18 mouse cellular contexts compared by ENCODE assay signal in genomic region chr6:55065903-55066302, GRCm38 (mm10).
"Had no signal": no experiment of that assay in that cellular context is flagged by ENCODE, and none has a peak within 500 bp of the region (broad histone marks: within the 10 kb centered on the region; RNA-seq: fewer than 3 reads in every experiment).

No protein-coding gene starts in this region.

- H3K27ac ChIP-seq: liver, embryonic 14.5 days; midbrain, embryonic 10.5 days; midbrain, embryonic 13.5 days; neural tube, embryonic 13.5 days; neural tube, embryonic 15.5 days had no signal

- H3K4me3 ChIP-seq: midbrain, embryonic 10.5 days; midbrain, embryonic 13.5 days; myocyte; neural tube, embryonic 13.5 days; neural tube, embryonic 15.5 days had no signal

- H3K4me1 ChIP-seq: midbrain, embryonic 10.5 days; midbrain, embryonic 13.5 days; neural tube, embryonic 13.5 days; neural tube, embryonic 15.5 days had no signal

- DNase-seq: lung, adult 18-20 months; lung, embryonic 14.5 days; lung, postnatal 10 days; lung, postnatal 4 days; retina, postnatal 1 day; right cerebral cortex, postnatal 25 days; right cerebral cortex, postnatal 4 days; spleen, adult 18-20 months; thymus, adult 18-20 months; thymus, postnatal 14 days; thymus, postnatal 36 days had no signal

- H3K9ac ChIP-seq: liver, embryonic 14.5 days; lung, embryonic 14.5 days; midbrain, embryonic 13.5 days; neural tube, embryonic 13.5 days; neural tube, embryonic 15.5 days had no signal

- ATAC-seq: midbrain, embryonic 13.5 days; midbrain, embryonic 16.5 days had no signal

- H3K9me3 ChIP-seq: midbrain, embryonic 10.5 days; midbrain, embryonic 13.5 days; neural tube, embryonic 13.5 days; neural tube, embryonic 15.5 days had no signal

- H3K4me2 ChIP-seq: lung, embryonic 14.5 days; midbrain, embryonic 13.5 days; neural tube, embryonic 13.5 days; neural tube, embryonic 15.5 days had no signal

- H3K27me3 ChIP-seq: midbrain, embryonic 13.5 days; neural tube, embryonic 13.5 days; neural tube, embryonic 15.5 days had no signal
